Mouse (Mus musculus) spleen, adult 2 months (tissue): ENCODE measurements around the gene Hist2h4. TPM values are rescaled to one million over a fixed set of nuclear protein-coding genes. Genes with fewer than 3 reads are reported as not detected.
"Not testable (repeated sequence)": the region's sequence is repeated elsewhere in the genome, so short reads cannot be mapped to it uniquely, and the experiment has no call there.

Experiments
- DNase-seq, 2 experiments: peaks; one replicate each; pipeline versions ENCODE4 v3.0.0 to v3.0.0-alpha.2; 2012 to 2021; ENCODE audit warnings: low spot score in 2 of 2, low read depth in 1 of 2
- H3K27ac ChIP-seq: fragments of 200-500 bp; 2 replicates; pipeline ENCODE4 v1.5.1; 2012; ENCODE audit warnings: low read length, inconsistent platforms; ENCODE audit not compliant: insufficient read depth
- H3K27me3 ChIP-seq: fragments of 200-500 bp; 2 replicates; pipeline ENCODE4 v1.6.1; 2012; ENCODE audit warnings: mild to moderate bottlenecking, moderate library complexity, low read length, inconsistent platforms; ENCODE audit not compliant: control insufficient read depth, insufficient read depth
- H3K36me3 ChIP-seq: fragments of 200-500 bp; 2 replicates; pipeline ENCODE4 v1.6.1; 2012; ENCODE audit warnings: mild to moderate bottlenecking, low read length, inconsistent platforms; ENCODE audit not compliant: control insufficient read depth, insufficient read depth
- H3K4me1 ChIP-seq: fragments of 200-500 bp; 2 replicates; pipeline ENCODE4 v1.6.1; 2011; ENCODE audit warnings: inconsistent platforms; ENCODE audit not compliant: control insufficient read depth, insufficient read depth, insufficient read length
- H3K4me3 ChIP-seq: fragments of 200-500 bp; 2 replicates; pipeline ENCODE4 v1.5.1; 2011; ENCODE audit warnings: mild to moderate bottlenecking, inconsistent platforms; ENCODE audit not compliant: insufficient read depth, insufficient read length; ENCODE audit errors: extremely low read depth
- CTCF ChIP-seq: fragments of 200-500 bp; IDR thresholded peaks from 2 replicates; pipeline ENCODE4 v1.5.1; 2011; ENCODE audit warnings: mild to moderate bottlenecking, inconsistent platforms; ENCODE audit not compliant: insufficient read depth, insufficient read length, insufficient replicate concordance; ENCODE audit errors: extremely low read depth
- POLR2A ChIP-seq: fragments of 200-500 bp; IDR thresholded peaks from 2 replicates; pipeline ENCODE4 v1.6.1; 2011; ENCODE audit warnings: low read depth, low read length, inconsistent platforms
- WGBS: fragments of 180-500 bp; shearing (Covaris S2); methylation state at CpG from one replicate; pipeline ENCODE4 v1.1.7; 2018; 5-methylcytosine and 5-hydroxymethylcytosine counted together
- polyA plus RNA-seq: library from polyadenylated mRNA; depleted of rRNA; stranded (reverse); fragments of >200 nt; gene quantifications from 2 replicates; pipeline ENCODE4 v1.2.3, GENCODE M21; 2012

Gene Hist2h4
- polyA plus RNA-seq, 1 experiment, result 9.3 TPM

GRCm38 (mm10) chr3:96298360-96298759 lies 35.2 kb upstream of the Hist2h4 start:
- TF ChIP-seq POLR2A (no peak), CTCF (no peak)

GRCm38 (mm10) chr3:96293787-96294186 lies 30.7 kb upstream of the Hist2h4 start, which contains the start of gene Fcgr1:
Gene Fcgr1, minus strand, starts transcription at chr3:96293969.
- Histone ChIP-seq H3K4me1 (peaks cover 4% of the 10 kb centered on the region; the same call in 1 of the 2 replicates), H3K4me3 (no peak within 1 kb of the TSS), H3K36me3 (no peaks in the 10 kb centered on the region), H3K27ac (no peak within 1 kb of the TSS; the same call in 1 of the 2 replicates), H3K27me3 (0 out of 2 replicates have a peak, but pooled peaks cover 1% of the 10 kb centered on the region)
- 13% methylated on average over 4 of the region's 4 CpGs for WGBS
- TF ChIP-seq CTCF (no peak), POLR2A (no peak)
- no peak for DNase-seq

More at GRCm38 (mm10) chr3:96298360-96298759, 35.2 kb upstream of the Hist2h4 start:
- Histone ChIP-seq H3K4me3 (no peak overlapping the region), H3K27me3 (no peaks in the 10 kb centered on the region), H3K36me3 (no peaks in the 10 kb centered on the region), H3K4me1 (peaks cover 8% of the 10 kb centered on the region; the same call in 1 of the 2 replicates), H3K27ac (no peak overlapping the region)
- WGBS, result 92% methylated on average over 4 of the region's 4 CpGs
- no peak for DNase-seq

- Histone ChIP-seq H3K36me3 (no peaks in the 10 kb centered on the region), H3K4me3 (no peak overlapping the region), H3K4me1 (peaks cover 4% of the 10 kb centered on the region; the same call in 1 of the 2 replicates), H3K27ac (no peak overlapping the region), H3K27me3 (0 out of 2 replicates have a peak, but pooled peaks cover 1% of the 10 kb centered on the region)
- DNase-seq, result no peak
- WGBS, result 27% methylated on average over 5 of the region's 5 CpGs
- TF ChIP-seq CTCF (no peak), POLR2A (no peak)
Observed at GRCm38 (mm10) chr3:96293368-96293767, 30.3 kb upstream of the Hist2h4 start.

GRCm38 (mm10) chr3:96292641-96293040 lies 29.5 kb upstream of the Hist2h4 start:
- 79% methylated on average over 6 of the region's 6 CpGs for WGBS

GRCm38 (mm10) chr3:96290727-96291126 lies 27.6 kb upstream of the Hist2h4 start:
- 96% methylated on average over 3 of the region's 3 CpGs for WGBS
- H3K4me1 ChIP-seq, H3K4me3 ChIP-seq, DNase-seq, H3K27me3 ChIP-seq, H3K36me3 ChIP-seq, H3K27ac ChIP-seq: not testable (repeated sequence)

More at GRCm38 (mm10) chr3:96292641-96293040, 29.5 kb upstream of the Hist2h4 start:
- DNase-seq, result no peak
- H3K4me1 ChIP-seq, result peaks cover 4% of the 10 kb centered on the region; the same call in 1 of the 2 replicates
- no peaks in the 10 kb centered on the region for H3K36me3 ChIP-seq
- 0 out of 2 replicates have a peak, but pooled peaks cover 1% of the 10 kb centered on the region for H3K27me3 ChIP-seq
- H3K27ac ChIP-seq, result no peak overlapping the region
- H3K4me3 ChIP-seq, result no peak overlapping the region
- no peak for TF ChIP-seq CTCF
- no peak for TF ChIP-seq POLR2A

GRCm38 (mm10) chr3:96289201-96289600 lies 26.1 kb upstream of the Hist2h4 start:
- TF ChIP-seq POLR2A (no peak), CTCF (no peak)
- Histone ChIP-seq H3K27ac (no peak overlapping the region), H3K4me3 (no peak overlapping the region), H3K4me1 (peaks cover 5% of the 10 kb centered on the region), H3K27me3 (0 out of 2 replicates have a peak, but pooled peaks cover 1% of the 10 kb centered on the region), H3K36me3 (no peaks in the 10 kb centered on the region)
- WGBS, result 84% methylated on average over 3 of the region's 3 CpGs
- no peak for DNase-seq

- H3K27ac ChIP-seq, DNase-seq, H3K4me3 ChIP-seq, H3K4me1 ChIP-seq, H3K27me3 ChIP-seq, H3K36me3 ChIP-seq: not testable (repeated sequence)
- 97% methylated on average over 11 of the region's 11 CpGs for WGBS
- TF ChIP-seq CTCF, result peak; percentile 29; the same call in 1 of the 2 replicates
Observed at GRCm38 (mm10) chr3:96287334-96287733, 24.2 kb upstream of the Hist2h4 start.
